Mouse (Mus musculus): ENCODE results near the gene Tmem14c. TPM values are rescaled to one million over a fixed set of nuclear protein-coding genes. Genes with fewer than 3 reads are reported as not detected.
A peak's percentile ranks its signal among the peaks of the same experiment; 100 is the strongest.

Tmem14c gene
- polyA plus RNA-seq, 1 experiment: not detected

DNA sequence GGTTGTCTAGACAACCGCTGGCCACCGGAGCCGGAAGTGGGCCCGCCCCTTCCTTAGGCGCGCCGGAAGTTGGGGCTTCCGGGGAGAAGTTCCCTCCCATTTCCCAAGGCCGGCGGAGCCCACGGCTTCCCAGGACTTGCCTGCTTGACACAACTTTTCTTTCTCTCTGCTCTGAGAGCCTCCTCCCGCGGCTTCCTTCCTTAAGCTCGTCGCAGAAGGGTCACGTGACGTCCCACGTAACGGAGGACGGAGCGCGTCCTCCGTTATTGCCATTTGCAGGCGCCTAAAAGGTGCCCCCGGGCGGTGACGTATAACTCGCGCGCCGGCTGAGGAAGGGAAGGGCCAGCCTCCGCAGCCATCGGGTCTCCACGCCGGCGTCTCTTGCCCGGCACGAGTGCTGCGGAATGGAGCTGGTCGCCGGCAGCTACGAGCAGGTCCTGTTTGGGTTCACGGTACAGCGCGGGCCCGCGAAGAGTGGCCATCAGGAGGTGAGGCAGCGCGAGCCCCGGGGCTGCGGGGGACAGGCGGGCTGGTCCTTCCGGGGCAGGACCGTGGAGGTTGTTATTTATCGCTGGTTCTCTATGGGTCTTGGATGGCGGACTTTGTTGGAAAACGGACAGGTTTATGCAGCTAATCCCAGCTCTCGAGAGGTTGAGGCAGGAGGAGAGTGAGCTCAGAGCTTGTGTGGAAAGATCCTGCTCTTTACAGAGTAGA, 15.0 kb upstream of the Tmem14c start, which contains the start of gene Pak1ip1:
TSS of gene Pak1ip1 (plus strand) at position 98 of the 714 bp plus-strand sequence.
- H3K4me1 ChIP-seq (ENCODE audit: control insufficient read depth, insufficient read depth, low read length): peaks cover 4% of the 10 kb centered on the region; the same call in 1 of the 2 replicates
- H3K4me3 ChIP-seq (ENCODE audit: insufficient read depth, low read depth, low read length): peak within 1 kb of the TSS; percentile 94
- TF ChIP-seq CTCF (IDR thresholded peaks at IDR 0.05; ENCODE audit: insufficient read depth, low read depth, low read length): no peak
- peak; percentile 53 for TF ChIP-seq POLR2A (IDR thresholded peaks at IDR 0.05; ENCODE audit: insufficient read depth, low read depth, low read length)
- peak within 1 kb of the TSS; percentile 90 for H3K27ac ChIP-seq (ENCODE audit: insufficient read depth, low read depth, low read length)
- under 1% methylated on average over 58 of the region's 58 CpGs for WGBS

DNA sequence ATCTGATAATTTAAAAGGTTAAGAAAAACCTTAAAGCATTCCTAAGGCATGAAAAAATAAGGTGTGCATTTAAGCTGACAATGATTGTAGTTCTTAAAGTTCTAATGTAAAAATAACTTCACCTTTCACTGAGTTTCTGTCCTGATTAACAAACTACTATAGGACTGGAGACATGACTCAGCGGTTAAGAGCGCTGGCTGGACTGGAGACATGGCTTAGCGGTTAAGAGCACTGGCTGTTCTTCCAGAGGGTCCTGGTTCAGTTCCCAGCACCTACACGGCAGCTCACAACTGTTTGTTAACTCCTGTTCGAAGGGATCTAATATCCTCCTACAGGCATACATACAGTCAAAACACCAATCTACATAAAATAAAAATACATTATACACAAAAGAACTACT, 14.1 kb upstream of the Tmem14c start:
- no peak overlapping the region for H3K4me3 ChIP-seq (ENCODE audit: insufficient read depth, low read depth, low read length)
- no peak overlapping the region for H3K27ac ChIP-seq (ENCODE audit: insufficient read depth, low read depth, low read length)
- TF ChIP-seq CTCF (IDR thresholded peaks at IDR 0.05; ENCODE audit: insufficient read depth, low read depth, low read length) (no peak), POLR2A (IDR thresholded peaks at IDR 0.05; ENCODE audit: insufficient read depth, low read depth, low read length) (no peak)
- 90% methylated on average over 5 of the region's 5 CpGs for WGBS
- peaks cover 4% of the 10 kb centered on the region; the same call in 1 of the 2 replicates for H3K4me1 ChIP-seq (ENCODE audit: control insufficient read depth, insufficient read depth, low read length)

DNA sequence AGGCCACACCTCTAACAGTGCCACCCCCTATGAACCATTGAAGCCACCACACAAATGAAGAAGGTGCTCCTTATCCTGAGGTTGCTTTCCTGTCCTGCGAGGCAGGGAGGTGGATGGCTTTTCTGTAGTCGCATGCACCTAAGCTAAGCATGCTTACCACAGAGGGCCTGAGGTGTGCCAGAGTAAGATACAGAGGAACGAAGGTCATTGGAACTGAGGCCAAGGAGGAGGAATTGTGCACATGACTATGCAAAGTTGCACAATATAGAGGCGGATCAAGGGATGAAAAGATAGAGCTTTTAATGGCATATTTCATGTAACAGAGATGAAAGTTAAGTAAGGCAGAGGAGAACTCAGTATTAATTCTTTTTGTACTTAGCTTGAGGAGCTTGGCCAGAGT, 9.8 kb upstream of the Tmem14c start:
- H3K4me1 ChIP-seq (ENCODE audit: control insufficient read depth, insufficient read depth, low read length): peaks cover 4% of the 10 kb centered on the region; the same call in 1 of the 2 replicates
- 95% methylated on average over 4 of the region's 4 CpGs for WGBS
- TF ChIP-seq POLR2A (IDR thresholded peaks at IDR 0.05; ENCODE audit: insufficient read depth, low read depth, low read length): no peak
- no peak for TF ChIP-seq CTCF (IDR thresholded peaks at IDR 0.05; ENCODE audit: insufficient read depth, low read depth, low read length)
- H3K27ac ChIP-seq (ENCODE audit: insufficient read depth, low read depth, low read length): no peak overlapping the region
- no peak overlapping the region for H3K4me3 ChIP-seq (ENCODE audit: insufficient read depth, low read depth, low read length)

DNA sequence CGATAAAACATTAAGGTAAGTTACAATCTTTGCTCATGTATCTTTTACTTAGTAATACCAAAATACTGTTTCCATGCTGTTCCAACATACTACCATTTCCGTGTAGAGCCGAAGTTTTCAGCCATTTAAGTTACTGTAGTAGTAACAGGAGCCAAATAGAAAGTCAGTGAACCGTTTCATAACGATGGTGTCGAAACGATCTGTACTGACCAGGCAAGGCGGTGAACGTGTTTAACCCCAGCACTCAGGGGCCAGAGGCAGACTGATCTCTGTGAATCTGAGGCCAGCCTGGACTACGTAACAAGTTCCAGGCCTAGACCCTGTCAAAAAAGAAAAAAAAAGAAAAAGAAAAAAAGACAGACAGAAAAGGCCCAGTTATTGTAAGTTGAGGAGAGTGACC, 7.8 kb upstream of the Tmem14c start:
- H3K4me1 ChIP-seq (ENCODE audit: control insufficient read depth, insufficient read depth, low read length): no peaks in the 10 kb centered on the region
- H3K4me3 ChIP-seq (ENCODE audit: insufficient read depth, low read depth, low read length): no peak overlapping the region
- no peak for TF ChIP-seq CTCF (IDR thresholded peaks at IDR 0.05; ENCODE audit: insufficient read depth, low read depth, low read length)
- no peak for TF ChIP-seq POLR2A (IDR thresholded peaks at IDR 0.05; ENCODE audit: insufficient read depth, low read depth, low read length)
- WGBS: 90% methylated on average over 10 of the region's 10 CpGs
- H3K27ac ChIP-seq (ENCODE audit: insufficient read depth, low read depth, low read length): no peak overlapping the region

DNA sequence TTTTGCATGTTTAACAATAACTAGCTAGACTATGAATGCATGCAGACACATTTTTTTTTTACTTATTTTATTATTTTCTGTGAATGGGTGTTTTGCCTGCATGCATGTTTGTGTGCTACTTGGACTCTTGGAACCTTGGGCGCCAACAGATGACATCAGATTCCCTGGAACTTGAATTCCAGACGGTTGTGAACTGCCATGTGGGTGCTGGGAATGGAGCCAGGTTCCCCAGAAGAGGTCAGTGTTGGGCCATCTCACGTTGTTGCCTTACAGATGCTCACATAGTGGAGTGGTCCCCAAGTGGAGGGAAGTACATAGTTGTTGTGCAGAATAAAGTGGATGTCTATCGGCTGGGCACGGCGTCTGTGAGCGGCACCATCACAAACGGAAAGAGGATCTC, 7.1 kb upstream of the Tmem14c start:
- no peak overlapping the region for H3K4me3 ChIP-seq (ENCODE audit: insufficient read depth, low read depth, low read length)
- H3K4me1 ChIP-seq (ENCODE audit: control insufficient read depth, insufficient read depth, low read length): no peaks in the 10 kb centered on the region
- WGBS: 78% methylated on average over 8 of the region's 8 CpGs
- no peak overlapping the region for H3K27ac ChIP-seq (ENCODE audit: insufficient read depth, low read depth, low read length)
- TF ChIP-seq POLR2A (IDR thresholded peaks at IDR 0.05; ENCODE audit: insufficient read depth, low read depth, low read length): no peak
- no peak for TF ChIP-seq CTCF (IDR thresholded peaks at IDR 0.05; ENCODE audit: insufficient read depth, low read depth, low read length)

DNA sequence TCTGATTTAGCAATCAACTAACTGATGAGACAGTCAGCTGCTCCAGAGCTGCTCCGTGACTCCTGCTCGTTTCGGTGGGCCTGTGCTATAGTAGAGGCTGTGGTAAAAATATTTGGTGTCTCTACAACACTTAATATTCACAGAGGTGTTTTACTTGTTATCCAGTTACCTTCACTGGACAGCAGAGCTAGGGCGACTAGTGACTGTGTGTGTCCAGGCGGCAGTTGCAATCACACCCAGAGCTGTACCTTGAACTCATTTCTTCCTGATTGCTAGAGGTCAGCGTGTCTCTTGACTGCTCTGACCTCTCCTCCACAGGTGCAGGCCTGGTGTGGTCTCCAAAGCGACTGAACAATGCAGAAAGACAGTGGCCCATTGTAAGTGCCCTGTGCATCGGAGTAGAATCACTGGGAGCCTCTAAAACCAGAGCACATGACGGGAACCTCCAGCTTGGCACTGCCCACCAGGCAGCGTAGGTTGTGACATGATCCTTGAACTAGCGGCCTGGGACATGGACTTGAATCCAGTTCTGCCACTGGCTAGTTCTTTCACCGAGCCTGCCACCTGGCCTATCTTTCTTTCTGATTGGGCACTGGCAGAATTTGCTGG, 809 bp downstream of the Tmem14c start:
- Histone ChIP-seq H3K27ac (ENCODE audit: insufficient read depth, low read depth, low read length) (no peak overlapping the region), H3K4me3 (ENCODE audit: insufficient read depth, low read depth, low read length) (peak overlapping the region; percentile 60), H3K4me1 (ENCODE audit: control insufficient read depth, insufficient read depth, low read length) (peaks cover 11% of the 10 kb centered on the region)
- no peak for TF ChIP-seq CTCF (IDR thresholded peaks at IDR 0.05; ENCODE audit: insufficient read depth, low read depth, low read length)
- no peak for TF ChIP-seq POLR2A (IDR thresholded peaks at IDR 0.05; ENCODE audit: insufficient read depth, low read depth, low read length)
- WGBS: 28% methylated on average over 12 of the region's 12 CpGs

DNA sequence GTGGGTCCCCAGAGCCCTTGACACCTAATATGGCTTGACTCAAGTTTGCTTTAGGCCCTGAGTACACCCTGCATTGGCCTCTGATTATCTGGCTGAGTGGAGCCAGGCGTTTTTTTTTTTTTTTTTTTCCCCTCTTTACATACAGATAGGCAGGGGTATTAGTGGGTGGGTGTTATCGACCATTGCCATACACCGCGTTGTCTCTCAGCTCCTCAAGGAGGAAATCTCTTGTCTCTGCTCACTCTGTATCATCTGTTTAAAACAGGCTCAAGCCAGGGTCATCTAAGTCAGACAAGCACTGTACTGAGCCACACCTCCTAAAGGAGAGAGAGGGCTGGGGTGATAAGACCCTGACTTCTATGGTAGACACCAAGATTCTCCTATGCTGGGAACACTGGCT, 1.7 kb downstream of the Tmem14c start:
- H3K27ac ChIP-seq (ENCODE audit: insufficient read depth, low read depth, low read length): no peak overlapping the region
- H3K4me1 ChIP-seq (ENCODE audit: control insufficient read depth, insufficient read depth, low read length): peaks cover 11% of the 10 kb centered on the region
- 83% methylated on average over 4 of the region's 4 CpGs for WGBS
- TF ChIP-seq POLR2A (IDR thresholded peaks at IDR 0.05; ENCODE audit: insufficient read depth, low read depth, low read length) (no peak), CTCF (IDR thresholded peaks at IDR 0.05; ENCODE audit: insufficient read depth, low read depth, low read length) (no peak)
- no peak overlapping the region for H3K4me3 ChIP-seq (ENCODE audit: insufficient read depth, low read depth, low read length)

DNA sequence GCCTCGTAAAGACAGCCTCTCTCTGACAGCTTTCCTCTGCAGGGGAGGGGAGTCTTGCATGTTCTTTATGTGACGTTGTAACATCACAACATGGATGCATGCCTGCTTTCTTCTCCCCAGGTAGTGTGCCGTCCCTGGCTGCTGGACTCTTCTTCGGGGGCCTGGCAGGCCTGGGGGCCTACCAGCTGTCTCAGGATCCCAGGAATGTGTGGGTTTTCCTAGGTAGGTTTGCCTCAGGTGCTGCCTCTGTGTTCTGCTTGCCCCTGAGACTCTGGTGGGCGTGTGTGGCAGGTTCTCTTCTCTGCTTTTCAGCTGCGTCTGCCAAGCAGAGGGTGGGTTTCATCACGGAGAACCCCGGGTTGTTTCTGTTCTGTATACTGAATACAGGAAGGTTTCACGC, 2.1 kb downstream of the Tmem14c start:
- 91% methylated on average over 9 of the region's 9 CpGs for WGBS
- Histone ChIP-seq H3K27ac (ENCODE audit: insufficient read depth, low read depth, low read length) (no peak overlapping the region), H3K4me3 (ENCODE audit: insufficient read depth, low read depth, low read length) (no peak overlapping the region), H3K4me1 (ENCODE audit: control insufficient read depth, insufficient read depth, low read length) (peaks cover 11% of the 10 kb centered on the region)
- TF ChIP-seq CTCF (IDR thresholded peaks at IDR 0.05; ENCODE audit: insufficient read depth, low read depth, low read length) (no peak), POLR2A (IDR thresholded peaks at IDR 0.05; ENCODE audit: insufficient read depth, low read depth, low read length) (no peak)
